Mouse (Mus musculus): Measurements from ENCODE around the gene Col3a1.

Col3a1 gene

DNA sequence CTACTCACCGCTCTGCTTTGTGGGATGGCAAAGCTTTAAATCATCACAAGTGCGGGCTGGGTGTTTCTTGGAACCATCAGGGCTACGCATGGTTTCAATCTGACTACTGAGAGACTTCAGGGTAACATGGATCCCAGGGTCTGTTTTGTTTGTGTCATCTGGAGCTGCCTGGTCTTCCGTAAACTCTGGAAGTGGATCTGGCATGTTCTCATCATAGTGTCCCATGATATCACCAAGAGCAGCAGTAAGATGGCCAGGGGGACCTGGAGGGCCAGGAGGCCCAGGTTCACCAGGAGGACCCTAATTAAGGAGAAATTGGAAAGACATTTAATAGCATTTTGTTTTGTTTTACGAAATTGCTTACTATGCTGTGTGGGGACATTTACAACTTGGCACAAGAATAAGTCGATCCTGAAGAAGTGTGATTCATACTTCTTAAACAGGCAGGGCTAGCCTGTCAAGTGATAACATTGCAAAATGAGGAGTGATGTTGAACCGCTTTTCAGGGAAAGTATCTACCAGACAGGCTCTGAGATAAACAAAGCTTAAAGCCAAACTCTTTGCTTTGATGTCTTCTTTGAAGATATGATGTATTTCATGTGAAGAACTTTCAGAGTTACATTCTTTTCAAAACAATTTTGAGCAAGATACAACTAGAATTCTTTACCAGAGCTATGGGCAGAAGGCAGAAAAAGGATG is 68.8 kb downstream of the Col3a1 start:
- DNase-seq (ENCODE audit: low read depth in 1 of 2, low spot score in 2 of 2): no peak

GRCm38 (mm10) chr1:45381866-45382265 is 70.5 kb downstream of the Col3a1 start:
- no peak for DNase-seq (ENCODE audit: low read depth in 1 of 2, low spot score in 2 of 2)

Data from monocyte, adult 2 months (primary cell).